Mouse (Mus musculus) lung, postnatal 0 days (tissue): ENCODE measurements around the gene Selenoo.

Source experiments
- CTCF ChIP-seq: IDR thresholded peaks from 2 replicates; pipeline ENCODE4 v1.5.1; 2016; ENCODE audit warnings: antibody characterized with exemption, mild to moderate bottlenecking
- EP300 ChIP-seq: IDR thresholded peaks from 2 replicates; pipeline ENCODE4 v1.6.1; 2016; ENCODE audit warnings: antibody characterized with exemption, mild to moderate bottlenecking, control low read depth

DNA sequence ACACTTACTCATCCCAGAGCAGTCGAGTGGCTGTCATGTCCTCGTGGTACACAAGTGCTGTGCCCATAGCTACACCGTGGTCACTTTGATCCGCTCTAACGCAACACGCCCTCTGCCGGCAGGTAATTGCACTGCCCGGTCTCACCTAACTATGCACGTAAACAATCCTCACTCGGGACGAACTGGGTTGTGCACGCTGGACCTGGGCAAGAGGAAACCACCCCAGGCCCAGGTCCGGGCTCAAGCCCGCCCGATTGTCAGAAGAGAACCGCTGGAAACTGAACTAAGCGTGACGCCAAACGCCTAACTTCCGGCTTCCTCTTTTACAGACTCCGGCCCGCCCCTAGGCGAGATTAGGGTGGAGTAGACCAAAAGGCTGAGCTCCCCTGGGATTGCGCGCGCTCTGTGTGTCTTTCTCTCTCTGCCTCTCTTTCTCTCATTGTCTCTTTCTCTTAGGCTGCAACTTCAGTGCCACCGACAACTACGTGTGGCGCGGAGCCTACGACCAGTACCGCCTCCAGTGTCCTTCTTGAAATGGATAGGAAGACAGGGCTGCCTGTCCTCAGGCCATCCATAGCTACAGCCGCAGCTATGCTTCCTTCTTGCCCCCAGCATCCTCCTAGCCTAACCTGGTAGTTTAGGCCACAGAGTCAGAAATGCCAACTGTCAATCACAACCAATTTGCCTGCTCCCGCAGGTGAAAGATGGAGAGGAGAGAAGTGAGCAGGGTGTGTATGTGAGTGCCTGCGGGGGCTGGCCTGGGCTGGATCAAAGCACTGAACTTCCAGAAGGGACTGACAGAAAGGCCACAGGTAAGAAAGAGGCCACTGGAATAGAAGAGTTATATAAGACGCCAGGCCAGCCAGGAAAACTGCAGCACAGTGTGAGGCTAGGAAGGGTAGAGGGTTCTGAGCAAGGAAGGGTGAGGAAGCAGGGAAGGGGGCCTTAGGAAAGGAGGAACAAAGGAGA, 39.8 kb downstream of the Selenoo start, which contains the start of gene Hdac10:
- TF ChIP-seq EP300, result no peak; the same call in 1 of the 2 replicates
- peak; percentile 96 for TF ChIP-seq CTCF
